Mouse (Mus musculus) thymus, postnatal 0 days (tissue): Measurements from ENCODE around the gene Elmo3. TPM values are rescaled to one million over a fixed set of nuclear protein-coding genes. Genes with fewer than 3 reads are reported as not detected.
"Not testable (repeated sequence)": the region's sequence is repeated elsewhere in the genome, so short reads cannot be mapped to it uniquely, and the experiment has no call there.

Experiments
- DNase-seq: peaks from one replicate; pipeline ENCODE4 v3.0.0-alpha.2; 2015; ENCODE audit warnings: low spot score
- polyA plus RNA-seq: library from polyadenylated mRNA; unstranded; fragments of >200 nt; fragmentation: Nextera tagmentation; extraction: Ambion mirVana; gene quantifications from 2 replicates; pipeline ENCODE4 v1.2.1, GENCODE M21; 2015

The Elmo3 gene
- polyA plus RNA-seq, 1 experiment from 2014 or later: 9.3 TPM

GRCm38 (mm10) chr8:105275840-105276239 is 29.6 kb upstream of the Elmo3 start, which contains the start of gene Nol3:
Gene Nol3, plus strand, starts transcription at chr8:105276140.
- DNase-seq: no peak

DNA sequence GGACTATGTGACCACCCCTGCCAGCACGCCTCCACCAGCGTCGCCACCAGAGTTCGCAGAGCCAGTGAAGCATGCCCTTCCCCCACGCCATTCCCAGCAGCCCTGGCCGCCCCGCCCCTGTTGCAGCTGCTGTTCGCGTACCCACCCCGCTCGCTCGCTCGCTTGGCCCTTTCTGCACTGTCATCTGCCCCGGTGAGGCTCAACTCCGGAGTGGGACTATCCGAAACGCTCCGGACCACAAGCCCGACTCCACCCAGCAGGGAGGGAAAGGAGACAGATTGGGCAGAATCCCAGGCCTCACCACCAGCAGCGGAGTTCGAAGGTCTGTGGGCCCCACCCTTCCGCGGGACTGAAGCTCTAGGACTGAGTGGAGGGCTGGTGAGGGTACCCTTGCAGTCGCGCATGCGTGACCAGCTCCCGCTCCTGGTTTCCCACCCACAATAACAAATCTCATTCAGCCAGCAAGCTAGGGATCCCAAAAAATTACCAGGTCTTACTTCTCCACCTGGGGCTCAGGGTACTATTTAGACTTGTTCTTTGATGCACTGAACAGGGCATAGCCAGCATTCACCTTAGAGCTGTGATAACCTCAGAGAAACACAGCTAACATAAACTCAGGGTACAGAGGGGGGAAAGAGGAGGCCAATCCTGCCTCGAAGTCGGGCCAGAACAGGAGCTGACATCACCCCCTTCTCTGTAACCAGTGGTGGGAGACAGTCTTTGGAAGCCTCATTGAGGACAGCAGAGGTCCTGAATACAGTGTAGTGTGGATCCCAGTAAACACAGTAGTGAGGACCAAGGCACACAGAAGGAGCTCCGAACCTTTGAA is 28.9 kb upstream of the Elmo3 start:
- peak; percentile 32 for DNase-seq

GRCm38 (mm10) chr8:105278911-105279334 is 26.5 kb upstream of the Elmo3 start:
- DNase-seq: no peak

DNA sequence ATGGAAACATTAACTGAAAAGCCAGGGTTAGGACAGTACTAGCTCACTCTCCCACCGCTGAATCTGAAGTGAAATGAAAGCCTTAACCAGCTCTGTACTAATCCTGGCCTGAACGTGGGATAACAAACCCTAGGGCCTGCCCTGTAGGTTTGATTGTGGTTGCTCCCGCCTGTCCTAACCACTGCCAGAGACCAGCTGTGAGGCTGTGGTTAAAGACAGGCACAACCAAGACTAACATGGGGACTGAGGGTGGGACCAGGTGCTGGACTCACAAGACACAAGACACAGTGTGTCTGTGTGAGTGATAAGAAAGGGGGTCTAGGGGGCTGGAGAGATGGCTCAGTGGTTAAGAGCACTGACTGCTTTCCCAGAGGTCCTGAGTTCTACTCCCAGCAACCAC is 24.8 kb upstream of the Elmo3 start:
- no peak for DNase-seq

DNA sequence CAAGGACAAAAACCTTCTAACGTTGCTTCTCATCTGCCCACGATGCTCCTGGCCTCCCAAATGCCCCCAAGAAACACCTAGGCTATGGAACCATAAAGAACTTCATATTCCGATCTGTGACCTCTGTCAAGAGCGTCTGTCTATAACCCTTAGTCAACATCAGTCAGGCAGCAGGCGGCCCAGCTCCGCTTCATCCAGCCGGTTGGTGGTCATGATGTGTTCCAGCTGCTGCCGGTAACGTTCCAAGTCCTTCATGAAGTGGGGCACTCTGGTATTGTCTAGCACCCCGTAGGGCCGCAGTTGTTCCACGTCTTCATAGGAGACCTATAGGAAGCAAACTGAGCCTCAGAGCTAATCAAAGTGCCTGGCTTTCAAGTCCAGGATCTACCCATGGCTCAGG is 23.6 kb upstream of the Elmo3 start:
- no peak for DNase-seq

DNA sequence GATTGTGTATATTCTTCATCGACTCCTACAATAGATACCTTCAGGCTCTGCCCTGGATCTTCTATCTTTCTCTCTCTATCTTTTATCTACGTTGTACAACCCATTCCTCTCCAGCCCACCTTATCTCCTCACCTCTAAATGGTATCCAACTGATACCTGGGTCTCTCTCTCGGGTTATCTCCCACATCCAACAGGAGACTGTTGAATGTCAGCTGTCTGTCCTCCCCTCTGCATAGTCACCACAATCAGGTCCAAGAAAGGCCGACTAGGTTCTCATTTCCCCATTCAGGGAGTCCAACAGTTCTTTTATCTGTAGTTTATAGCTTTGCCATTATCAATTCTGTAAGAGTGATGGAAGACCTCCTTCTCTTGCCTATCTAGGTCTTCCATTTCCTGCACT is 23.2 kb upstream of the Elmo3 start:
- no peak for DNase-seq

DNA sequence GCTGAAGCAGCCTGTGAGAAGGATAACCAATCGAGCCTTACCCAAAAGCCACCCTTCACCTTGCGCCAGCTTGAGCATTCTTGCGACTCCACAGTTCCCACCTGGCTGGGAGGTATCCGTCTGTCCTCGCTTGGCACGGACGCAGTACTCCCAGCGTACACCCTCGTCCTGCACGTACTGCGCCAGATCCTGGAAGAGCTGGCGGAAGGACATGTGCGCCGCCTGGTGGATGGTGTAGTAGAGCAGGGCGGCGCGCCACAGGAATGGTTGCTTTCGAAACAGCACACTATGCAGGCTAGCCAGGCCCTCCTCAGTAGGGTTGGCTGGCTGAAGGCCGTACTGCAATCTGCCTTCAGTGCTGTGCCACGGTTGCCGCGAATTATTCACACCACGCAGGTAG is 22.3 kb upstream of the Elmo3 start:
- peak; percentile 72 for DNase-seq

- no peak for DNase-seq
These were observed 19.9 kb upstream of the Elmo3 start for GRCm38 (mm10) chr8:105285514-105285913.

- DNase-seq: no peak
These were observed 18.5 kb upstream of the Elmo3 start for GRCm38 (mm10) chr8:105286907-105287306.

DNA sequence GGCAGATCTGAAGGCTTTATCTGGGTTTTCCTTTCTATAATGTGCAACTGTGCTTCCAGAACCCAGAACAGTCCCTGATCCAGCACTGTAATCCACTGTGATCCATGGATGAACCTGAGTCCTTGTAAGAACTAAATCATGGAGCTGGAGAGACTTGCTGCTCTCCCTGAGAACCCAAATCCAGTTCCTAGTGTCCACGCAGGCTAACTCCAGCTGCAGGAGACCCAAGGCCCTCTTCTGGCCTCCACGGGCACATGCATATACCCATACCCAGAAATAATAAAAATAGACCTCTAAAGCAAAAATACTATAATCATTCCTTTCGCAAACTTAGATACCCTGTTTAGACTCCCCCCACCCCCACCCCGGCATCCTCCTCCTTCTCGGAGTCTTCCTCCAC is 17.2 kb upstream of the Elmo3 start:
- DNase-seq: no peak

DNA sequence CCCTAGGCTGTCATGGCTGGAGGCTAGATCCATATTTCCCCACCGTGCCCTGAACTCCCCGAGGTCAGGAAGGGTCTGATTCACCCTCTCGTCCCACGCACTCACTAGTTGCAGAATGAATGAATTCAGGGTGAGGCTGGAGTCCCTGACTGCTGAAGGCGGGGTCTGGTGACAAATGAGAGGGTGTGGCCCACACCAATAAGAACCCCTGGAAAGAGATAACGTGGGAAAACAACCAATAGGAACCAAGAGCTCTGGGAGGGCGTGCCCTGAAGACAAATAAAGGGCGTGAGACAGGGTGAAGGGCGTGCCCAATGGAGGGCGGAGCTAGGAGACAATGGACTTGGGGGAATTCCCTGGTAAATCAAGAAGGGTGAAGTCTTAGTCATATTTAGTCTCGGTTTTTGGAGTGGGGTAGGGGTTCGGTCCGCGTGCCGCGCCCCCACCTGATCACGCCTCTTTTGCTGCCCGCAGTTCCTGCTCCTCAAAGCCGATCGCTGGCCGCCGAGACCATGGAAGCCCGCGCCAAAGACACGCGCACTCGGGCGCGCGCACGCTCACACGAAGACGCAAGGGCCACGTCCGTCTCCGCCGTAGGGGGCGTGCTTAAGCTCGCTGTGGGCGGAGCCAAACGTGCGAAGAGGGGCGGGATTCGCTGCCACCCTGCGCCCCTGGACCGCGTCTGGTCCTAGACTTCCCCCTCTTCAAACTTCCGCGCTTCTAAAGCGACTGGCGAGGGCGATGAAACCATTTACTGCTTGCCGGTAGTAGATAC is 16.3 kb upstream of the Elmo3 start:
- peak; percentile 97 for DNase-seq

- DNase-seq: peak; percentile 62
These were observed 15.5 kb upstream of the Elmo3 start, which contains the start of gene 4931428F04Rik for GRCm38 (mm10) chr8:105289805-105290460. Gene 4931428F04Rik, minus strand, starts transcription at chr8:105289864.

DNA sequence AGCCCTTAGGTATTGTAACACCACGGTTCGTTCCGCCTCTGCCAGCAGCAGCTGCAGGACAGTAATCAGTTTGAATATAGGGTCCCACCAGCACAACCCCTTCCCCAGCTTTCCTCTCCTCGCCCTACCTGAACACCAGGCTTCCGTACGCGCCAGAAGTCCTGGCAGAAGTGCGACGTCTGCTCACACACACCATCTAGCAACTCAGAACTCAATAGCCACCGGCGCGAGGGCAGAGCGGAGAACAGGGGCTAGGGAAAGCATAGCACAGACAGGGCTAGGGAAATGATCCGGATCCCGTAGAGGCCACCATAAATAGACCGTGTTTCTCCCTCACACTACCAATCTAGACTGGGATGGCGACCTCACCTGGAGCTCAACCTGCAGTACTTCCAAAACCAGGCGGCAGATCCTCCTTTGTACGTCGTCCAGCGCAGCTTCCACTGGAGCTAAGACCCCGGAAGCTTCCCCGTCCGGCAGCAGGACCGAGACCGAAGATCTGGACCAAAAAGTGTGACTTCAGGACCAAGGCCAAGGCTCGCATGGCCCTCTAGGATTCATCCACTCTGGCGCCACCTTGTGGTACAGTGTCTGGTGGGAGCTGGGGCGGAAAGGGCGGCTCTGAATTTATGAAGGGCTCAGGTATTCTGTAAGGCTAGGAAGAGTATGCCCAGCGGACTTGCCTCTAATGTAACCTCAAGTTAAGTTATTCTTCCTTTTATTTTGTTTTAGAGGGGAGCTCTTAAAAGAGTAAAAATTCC is 14.7 kb upstream of the Elmo3 start:
- peak; percentile 89 for DNase-seq

GRCm38 (mm10) chr8:105291364-105291763 is 14.0 kb upstream of the Elmo3 start:
- DNase-seq: not testable (repeated sequence)

DNA sequence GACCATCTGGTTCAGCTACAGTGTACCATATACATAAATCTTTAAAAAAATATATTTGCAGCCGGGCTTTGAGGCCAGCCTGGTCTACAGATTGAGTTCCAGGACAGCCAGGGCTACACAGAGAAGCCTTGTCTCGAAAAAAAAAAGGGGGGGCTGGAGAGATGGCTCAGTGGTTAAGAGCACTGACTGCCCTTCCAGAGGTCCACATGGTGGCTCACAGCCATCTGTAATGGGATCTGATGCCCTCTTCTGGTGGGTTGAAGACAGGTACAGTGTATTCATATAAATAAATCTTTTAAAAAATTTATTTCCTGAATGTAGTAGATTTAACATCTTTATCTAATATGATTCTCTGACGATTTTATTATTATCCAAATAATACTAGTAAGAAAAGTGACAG is 13.6 kb upstream of the Elmo3 start:
- DNase-seq: not testable (repeated sequence)

GRCm38 (mm10) chr8:105292471-105292870 is 12.9 kb upstream of the Elmo3 start:
- DNase-seq: no peak

- no peak for DNase-seq
These were observed 12.0 kb upstream of the Elmo3 start for GRCm38 (mm10) chr8:105293405-105293804.

GRCm38 (mm10) chr8:105294776-105295175 is 10.6 kb upstream of the Elmo3 start:
- DNase-seq: no peak

DNA sequence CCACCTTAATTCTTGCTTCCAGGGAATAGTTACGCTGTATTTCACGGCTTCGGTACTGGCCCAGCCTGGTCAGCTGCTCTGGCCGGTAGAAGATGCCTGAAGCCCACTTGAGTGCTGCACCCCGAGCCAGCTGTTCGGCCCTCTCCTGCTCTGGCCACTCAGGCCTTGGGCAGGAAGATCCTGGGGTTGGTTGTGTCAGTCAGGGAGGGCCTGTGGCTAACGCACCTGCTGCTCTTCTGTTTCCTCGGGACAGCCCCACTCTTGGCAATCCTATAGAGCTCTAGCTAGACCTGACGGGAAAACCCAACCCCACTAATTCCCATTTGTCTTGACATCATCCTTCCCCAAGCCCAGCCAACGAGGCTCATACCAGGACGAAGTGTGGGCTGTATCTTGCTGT is 10.1 kb upstream of the Elmo3 start:
- no peak for DNase-seq

DNA sequence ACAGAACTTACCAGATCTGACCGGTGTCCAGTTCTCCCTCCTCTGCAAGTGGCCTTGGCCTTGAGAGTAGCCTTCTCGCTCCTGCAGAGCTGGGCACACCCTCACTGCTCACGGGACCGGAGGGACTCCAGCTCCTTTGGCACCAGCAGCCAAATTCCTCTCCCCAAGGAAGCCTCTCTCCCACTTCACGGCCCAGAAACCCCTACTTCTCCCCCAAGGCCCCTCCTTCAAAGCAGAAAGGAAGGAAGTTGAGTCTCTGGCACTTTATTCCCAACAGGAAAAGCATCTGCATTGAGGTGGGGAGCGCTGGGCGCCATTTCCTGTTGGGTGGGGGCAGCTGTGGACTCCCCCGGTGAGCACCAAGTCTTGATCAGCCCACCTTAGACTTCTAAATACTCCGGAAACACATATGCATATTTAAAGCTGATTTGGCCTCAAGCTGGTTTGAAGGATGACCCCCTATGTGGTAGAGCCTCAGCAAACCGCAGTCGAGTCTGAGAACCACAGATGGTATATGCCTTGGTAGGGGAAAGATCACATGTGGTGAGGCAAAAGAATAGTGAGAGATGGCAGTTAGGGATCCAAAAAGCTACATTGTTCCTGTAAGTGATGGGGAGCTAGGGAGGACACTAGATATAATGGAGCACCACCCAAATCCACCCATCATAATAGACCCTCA is 9.4 kb upstream of the Elmo3 start, which contains the start of gene Exoc3l:
Exoc3l (minus strand) TSS at position 207 of the 679 bp plus-strand sequence.
- DNase-seq: peak; percentile 37
